Mouse (Mus musculus): ENCODE data around the gene Shroom2.
A peak's percentile ranks its signal among the peaks of the same experiment; 100 is the strongest.

DNA sequence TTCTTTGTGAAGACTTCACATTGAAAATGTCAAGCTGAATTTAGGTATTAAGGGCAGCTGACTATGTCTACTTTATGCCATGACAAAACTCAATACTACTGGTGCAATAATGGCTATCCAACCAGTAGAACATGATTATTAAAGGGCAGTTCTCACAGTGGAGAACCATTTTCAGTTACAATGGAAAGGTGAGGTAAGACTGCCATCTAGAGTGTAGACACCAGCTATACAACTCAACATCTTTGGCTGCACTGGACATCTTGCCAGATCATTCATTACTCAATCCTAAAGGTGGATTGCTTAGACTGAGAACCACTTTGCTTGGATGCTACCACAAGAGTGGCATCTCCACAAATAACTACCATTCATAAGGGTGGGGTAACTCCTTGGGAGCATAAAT, 49.7 kb upstream of the Shroom2 start:
- TF ChIP-seq CTCF (IDR thresholded peaks at IDR 0.05; ENCODE audit: borderline replicate concordance, extremely low read depth, insufficient read depth, insufficient read length): peak; percentile 32; the same call in 1 of the 2 replicates
- no peak for TF ChIP-seq POLR2A (IDR thresholded peaks at IDR 0.05; ENCODE audit: borderline replicate concordance, extremely low read depth, insufficient read depth, insufficient read length, poor library complexity, severe bottlenecking)

Measured in brain, embryonic 14.5 days (tissue).